Mouse (Mus musculus): ENCODE data around the gene Fbh1. TPM values are rescaled to one million over a fixed set of nuclear protein-coding genes. Genes with fewer than 3 reads are reported as not detected.

Fbh1 gene
- polyA plus RNA-seq (2014; fragmentation: Nextera tagmentation; extraction: Ambion mirVana): 113 and 124 TPM in 2 replicates

DNA sequence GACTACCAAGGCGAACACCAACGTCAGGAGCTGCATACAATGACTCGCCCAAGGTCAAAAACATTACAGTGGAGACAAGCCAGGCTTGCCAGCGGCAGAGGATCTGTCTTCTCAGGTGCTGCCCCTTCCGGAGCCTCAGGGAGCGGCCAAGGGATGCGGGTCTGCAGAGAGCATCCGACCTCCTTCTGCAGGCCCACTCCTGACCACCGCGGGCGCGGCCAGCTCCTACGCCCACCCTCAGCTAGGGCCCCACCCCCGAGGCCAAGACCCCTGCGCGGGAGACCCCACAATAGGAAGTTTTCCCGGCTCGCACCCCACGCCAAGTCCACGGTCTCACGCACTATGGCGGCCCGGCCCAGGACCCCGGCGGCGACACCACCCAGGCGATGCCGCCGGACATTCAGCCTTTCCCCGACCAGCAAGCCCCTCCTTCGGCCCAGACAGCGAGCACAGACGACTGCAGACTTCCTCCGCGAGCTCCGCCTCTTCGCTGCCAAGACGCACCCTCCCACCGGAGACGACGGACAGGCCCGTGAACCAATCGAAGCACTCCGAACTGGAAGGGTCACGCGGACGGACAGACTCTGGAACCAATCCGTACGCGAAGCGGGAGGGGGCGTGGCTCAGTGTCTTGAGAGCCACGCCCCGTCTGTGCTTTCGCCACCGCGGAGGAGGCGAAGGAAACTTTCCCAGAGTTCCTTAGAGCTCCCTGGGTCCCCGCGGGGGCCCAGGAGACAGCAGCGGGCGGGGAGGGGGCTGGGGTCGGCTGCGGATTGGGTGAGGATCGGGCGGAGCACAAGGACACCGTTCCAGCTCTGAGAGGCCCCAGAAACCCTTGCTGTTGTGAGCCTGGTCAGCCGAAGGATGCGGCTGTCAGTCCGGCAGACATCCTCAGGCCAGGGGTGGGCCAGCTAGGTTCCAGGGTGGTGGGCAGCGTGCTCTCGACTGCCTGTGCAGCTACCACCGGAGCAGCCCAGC, at the start of gene Fbh1, which contains the start of gene Ankrd16:
Gene Fbh1 (minus strand): TSS at position 492 of the 978 bp plus-strand sequence.
Gene Ankrd16 (plus strand): TSS at position 786 of the 978 bp plus-strand sequence.
- peak; percentile 96 for ATAC-seq (replicated peaks; ENCODE audit: insufficient number of reproducible peaks, low FRiP score, low TSS enrichment)
- Histone ChIP-seq H3K9ac (ENCODE audit: low read depth, low read length) (peak within 1 kb of the TSS; percentile 81), H3K4me3 (ENCODE audit: low read depth, low read length) (peak within 1 kb of the TSS; percentile 89), H3K4me2 (peak within 1 kb of the TSS; percentile 94), H3K9me3 (replicated peaks; ENCODE audit: control insufficient read depth, low read length) (no peaks in the 10 kb centered on the region), H3K36me3 (ENCODE audit: control insufficient read depth, insufficient read depth, low read length) (peaks cover 11% of the 10 kb centered on the region), H3K4me1 (ENCODE audit: control insufficient read depth, insufficient read depth, low read length) (peaks cover 14% of the 10 kb centered on the region), H3K27me3 (ENCODE audit: control insufficient read depth, insufficient read depth, low read length) (no peaks in the 10 kb centered on the region), H3K27ac (ENCODE audit: low read depth, low read length) (peak within 1 kb of the TSS; percentile 91)
- WGBS (ENCODE audit: insufficient replicate concordance): under 1% methylated on average over 73 of the region's 73 CpGs

DNA sequence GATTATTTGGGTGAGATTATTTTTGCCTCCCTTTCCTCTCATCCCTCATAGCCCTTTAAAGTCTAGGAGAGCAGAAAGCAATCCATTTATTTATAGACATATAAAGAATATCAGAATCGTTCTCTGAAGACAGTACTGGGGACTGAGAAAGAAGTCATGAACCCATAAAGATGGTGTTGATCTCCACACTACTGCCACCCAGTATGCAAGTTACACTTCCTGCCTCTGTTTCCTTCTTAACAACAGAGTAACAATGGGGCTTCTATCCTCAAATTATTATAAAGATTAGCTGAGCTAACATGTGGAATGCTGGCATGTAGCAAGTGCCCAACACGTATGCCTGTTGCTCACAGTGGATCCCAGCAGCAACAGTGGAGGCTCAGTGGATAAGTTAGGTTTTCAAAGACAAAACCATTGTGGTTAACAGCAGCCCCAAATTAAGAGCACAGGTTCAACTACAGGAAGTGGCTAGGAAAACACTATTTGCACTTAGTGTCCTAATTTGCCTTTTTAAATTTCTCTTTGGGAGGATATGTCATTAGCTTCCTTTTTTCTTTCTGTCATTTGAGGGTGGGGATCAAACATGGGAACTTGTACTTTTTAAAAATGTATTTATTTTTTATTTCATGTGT, 24.0 kb upstream of the Fbh1 start:
- no peak for ATAC-seq (replicated peaks; ENCODE audit: insufficient number of reproducible peaks, low FRiP score, low TSS enrichment)
- no peak overlapping the region for H3K27ac ChIP-seq (ENCODE audit: low read depth, low read length)
- 0 out of 2 replicates have a peak, but pooled peaks cover 7% of the 10 kb centered on the region for H3K4me1 ChIP-seq (ENCODE audit: control insufficient read depth, insufficient read depth, low read length)
- H3K36me3 ChIP-seq (ENCODE audit: control insufficient read depth, insufficient read depth, low read length): no peaks in the 10 kb centered on the region
- no peak overlapping the region for H3K4me3 ChIP-seq (ENCODE audit: low read depth, low read length)
- WGBS (ENCODE audit: insufficient replicate concordance): 95% methylated on average over 2 of the region's 2 CpGs
- no peak overlapping the region for H3K9ac ChIP-seq (ENCODE audit: low read depth, low read length)
- H3K9me3 ChIP-seq (replicated peaks; ENCODE audit: control insufficient read depth, low read length): no peaks in the 10 kb centered on the region
- H3K27me3 ChIP-seq (ENCODE audit: control insufficient read depth, insufficient read depth, low read length): no peaks in the 10 kb centered on the region
- no peak overlapping the region for H3K4me2 ChIP-seq

DNA sequence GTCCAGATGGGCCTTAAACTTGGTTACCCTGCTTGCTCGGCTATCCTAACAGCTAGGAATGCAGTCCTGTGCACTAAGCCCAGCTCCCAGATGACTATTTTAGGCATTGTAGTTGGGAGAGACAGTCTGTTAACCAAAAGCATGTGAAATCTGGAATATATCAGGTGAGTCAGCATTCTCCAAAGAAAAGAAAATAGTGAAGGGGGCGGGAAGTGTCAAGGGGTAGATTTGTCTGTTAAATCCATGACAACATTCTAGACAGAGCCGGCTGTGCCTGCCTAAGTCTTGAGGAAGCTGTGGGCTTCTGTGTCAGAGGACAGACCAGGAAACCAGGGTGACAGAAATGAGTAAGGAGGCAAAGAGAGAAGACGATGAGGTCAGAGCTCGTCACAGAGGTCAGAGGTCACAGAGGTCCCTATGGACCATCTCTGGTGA, 20.6 kb upstream of the Fbh1 start:
- Histone ChIP-seq H3K36me3 (ENCODE audit: control insufficient read depth, insufficient read depth, low read length) (no peaks in the 10 kb centered on the region), H3K9ac (ENCODE audit: low read depth, low read length) (no peak overlapping the region), H3K4me1 (ENCODE audit: control insufficient read depth, insufficient read depth, low read length) (0 out of 2 replicates have a peak, but pooled peaks cover 7% of the 10 kb centered on the region), H3K27ac (ENCODE audit: low read depth, low read length) (0 out of 2 replicates have a peak overlapping the region, but pooled peaks have one; percentile 3), H3K27me3 (ENCODE audit: control insufficient read depth, insufficient read depth, low read length) (no peaks in the 10 kb centered on the region), H3K4me3 (ENCODE audit: low read depth, low read length) (no peak overlapping the region), H3K9me3 (replicated peaks; ENCODE audit: control insufficient read depth, low read length) (no peaks in the 10 kb centered on the region), H3K4me2 (no peak overlapping the region)
- no peak; the same call in 1 of the 2 replicates for ATAC-seq (replicated peaks; ENCODE audit: insufficient number of reproducible peaks, low FRiP score, low TSS enrichment)
- 37% methylated on average over 5 of the region's 5 CpGs for WGBS (ENCODE audit: insufficient replicate concordance)

DNA sequence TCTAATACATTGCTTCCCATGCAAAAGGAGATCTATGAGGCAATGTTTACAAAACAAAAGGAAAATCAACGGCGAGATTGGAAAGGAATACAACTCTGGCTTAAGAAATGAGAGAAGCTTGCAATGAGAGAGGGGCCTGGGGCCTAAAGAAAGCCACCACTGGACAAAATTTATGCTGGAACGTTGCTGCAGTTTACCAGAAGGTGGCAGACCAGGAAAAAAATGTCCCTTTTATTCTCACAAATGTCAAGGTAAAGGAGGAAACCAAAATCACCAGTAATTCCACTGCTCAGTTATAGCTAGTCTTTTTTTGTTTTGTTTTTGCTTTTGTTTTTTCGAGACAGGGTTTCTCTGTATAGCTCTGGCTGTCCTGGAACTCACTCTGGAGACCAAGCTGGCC, 17.3 kb upstream of the Fbh1 start:
- Histone ChIP-seq H3K27ac (ENCODE audit: low read depth, low read length) (no peak overlapping the region), H3K27me3 (ENCODE audit: control insufficient read depth, insufficient read depth, low read length) (no peaks in the 10 kb centered on the region), H3K9me3 (replicated peaks; ENCODE audit: control insufficient read depth, low read length) (no peaks in the 10 kb centered on the region), H3K36me3 (ENCODE audit: control insufficient read depth, insufficient read depth, low read length) (peaks cover 18% of the 10 kb centered on the region), H3K4me2 (no peak overlapping the region), H3K4me1 (ENCODE audit: control insufficient read depth, insufficient read depth, low read length) (0 out of 2 replicates have a peak, but pooled peaks cover 7% of the 10 kb centered on the region), H3K4me3 (ENCODE audit: low read depth, low read length) (no peak overlapping the region), H3K9ac (ENCODE audit: low read depth, low read length) (no peak overlapping the region)
- 69% methylated on average over 4 of the region's 4 CpGs for WGBS (ENCODE audit: insufficient replicate concordance)
- no peak for ATAC-seq (replicated peaks; ENCODE audit: insufficient number of reproducible peaks, low FRiP score, low TSS enrichment)

DNA sequence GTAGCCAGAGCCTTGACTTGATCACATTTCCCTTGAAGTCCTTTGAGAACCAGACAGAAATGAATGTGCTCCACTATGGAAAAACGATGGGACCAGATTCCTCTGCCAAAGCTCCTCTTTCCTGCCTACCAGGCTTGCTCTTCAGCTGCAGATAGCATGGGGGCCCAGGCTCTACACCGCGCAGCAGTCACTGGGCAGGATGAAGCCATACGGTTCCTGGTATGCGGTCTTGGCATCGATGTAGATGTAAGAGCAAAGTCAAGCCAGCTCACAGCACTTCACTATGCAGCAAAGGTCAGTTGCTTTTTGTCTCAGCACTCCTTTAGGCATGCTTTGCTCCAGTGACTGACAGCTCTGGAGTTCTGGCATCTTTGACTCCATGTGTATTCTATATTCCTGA, 6.8 kb upstream of the Fbh1 start:
- Histone ChIP-seq H3K4me3 (ENCODE audit: low read depth, low read length) (no peak overlapping the region), H3K9me3 (replicated peaks; ENCODE audit: control insufficient read depth, low read length) (no peaks in the 10 kb centered on the region), H3K27ac (ENCODE audit: low read depth, low read length) (no peak overlapping the region), H3K36me3 (ENCODE audit: control insufficient read depth, insufficient read depth, low read length) (peaks cover 29% of the 10 kb centered on the region), H3K4me2 (no peak overlapping the region), H3K9ac (ENCODE audit: low read depth, low read length) (no peak overlapping the region), H3K27me3 (ENCODE audit: control insufficient read depth, insufficient read depth, low read length) (no peaks in the 10 kb centered on the region), H3K4me1 (ENCODE audit: control insufficient read depth, insufficient read depth, low read length) (0 out of 2 replicates have a peak, but pooled peaks cover 6% of the 10 kb centered on the region)
- WGBS (ENCODE audit: insufficient replicate concordance): 95% methylated on average over 6 of the region's 6 CpGs
- ATAC-seq (replicated peaks; ENCODE audit: insufficient number of reproducible peaks, low FRiP score, low TSS enrichment): no peak

DNA sequence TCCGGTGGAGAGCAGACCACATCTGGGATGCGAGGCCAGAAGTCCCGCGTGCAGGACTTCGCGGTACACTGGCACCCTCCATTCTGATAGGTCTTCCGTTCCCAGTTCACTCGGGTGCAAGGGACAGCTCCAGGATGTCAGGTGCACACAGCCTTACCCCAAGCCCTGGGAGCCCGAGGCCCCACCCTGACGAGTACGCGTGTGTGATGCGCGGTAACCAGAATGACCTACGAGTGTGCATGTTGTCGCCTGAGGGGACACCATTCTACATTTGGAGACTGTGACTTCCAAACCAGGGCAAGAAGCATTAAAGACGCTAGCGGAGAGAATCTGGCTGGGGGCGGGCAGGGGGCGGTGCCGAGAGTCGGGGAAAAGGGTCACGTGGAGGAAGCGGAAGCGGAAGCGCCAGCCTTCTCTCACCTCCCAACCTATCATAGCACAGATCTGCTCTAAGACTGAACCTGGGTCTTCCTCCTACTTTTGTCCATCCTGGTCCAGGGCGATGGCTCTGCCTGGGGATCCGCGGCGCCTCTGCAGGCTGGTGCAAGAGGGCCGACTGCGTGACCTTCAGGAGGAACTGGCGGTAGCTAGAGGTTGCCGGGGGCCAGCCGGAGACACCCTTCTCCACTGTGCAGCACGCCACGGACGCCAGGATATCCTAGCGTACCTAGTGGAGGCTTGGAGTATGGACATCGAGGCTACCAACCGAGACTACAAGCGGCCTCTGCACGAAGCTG, 873 bp upstream of the Fbh1 start:
- Histone ChIP-seq H3K36me3 (ENCODE audit: control insufficient read depth, insufficient read depth, low read length) (peaks cover 16% of the 10 kb centered on the region), H3K27me3 (ENCODE audit: control insufficient read depth, insufficient read depth, low read length) (no peaks in the 10 kb centered on the region), H3K9me3 (replicated peaks; ENCODE audit: control insufficient read depth, low read length) (no peaks in the 10 kb centered on the region), H3K27ac (ENCODE audit: low read depth, low read length) (peak overlapping the region; percentile 91), H3K4me3 (ENCODE audit: low read depth, low read length) (peak overlapping the region; percentile 89), H3K4me2 (peak overlapping the region; percentile 94), H3K4me1 (ENCODE audit: control insufficient read depth, insufficient read depth, low read length) (peaks cover 14% of the 10 kb centered on the region), H3K9ac (ENCODE audit: low read depth, low read length) (peak overlapping the region; percentile 81)
- under 1% methylated on average over 43 of the region's 43 CpGs for WGBS (ENCODE audit: insufficient replicate concordance)
- peak; percentile 88 for ATAC-seq (replicated peaks; ENCODE audit: insufficient number of reproducible peaks, low FRiP score, low TSS enrichment)

DNA sequence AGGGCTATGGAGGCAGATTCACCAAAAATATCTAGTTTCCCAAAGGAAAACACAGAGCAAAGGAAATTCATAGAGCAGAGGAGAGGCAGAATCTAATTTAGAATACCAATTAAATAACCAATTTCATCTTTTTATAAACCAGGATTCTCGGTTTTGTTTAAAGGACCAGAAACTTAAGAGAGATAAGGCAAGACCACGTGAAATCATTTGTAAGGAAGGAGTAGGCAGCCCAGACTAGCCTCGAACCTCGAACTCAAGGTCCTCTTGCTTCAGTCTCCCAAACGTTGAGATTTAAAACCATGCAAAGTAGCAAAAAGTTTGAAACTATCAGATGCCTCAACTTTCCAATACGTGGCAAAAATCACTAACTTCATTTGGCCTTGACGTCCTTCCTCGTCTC, 967 bp downstream of the Fbh1 start:
- no peak overlapping the region for H3K27ac ChIP-seq (ENCODE audit: low read depth, low read length)
- no peaks in the 10 kb centered on the region for H3K27me3 ChIP-seq (ENCODE audit: control insufficient read depth, insufficient read depth, low read length)
- peak overlapping the region; percentile 89 for H3K4me3 ChIP-seq (ENCODE audit: low read depth, low read length)
- no peak for ATAC-seq (replicated peaks; ENCODE audit: insufficient number of reproducible peaks, low FRiP score, low TSS enrichment)
- H3K4me2 ChIP-seq: peak overlapping the region; percentile 86
- H3K9me3 ChIP-seq (replicated peaks; ENCODE audit: control insufficient read depth, low read length): no peaks in the 10 kb centered on the region
- H3K4me1 ChIP-seq (ENCODE audit: control insufficient read depth, insufficient read depth, low read length): peaks cover 14% of the 10 kb centered on the region
- peaks cover 5% of the 10 kb centered on the region for H3K36me3 ChIP-seq (ENCODE audit: control insufficient read depth, insufficient read depth, low read length)
- 48% methylated on average over 8 of the region's 8 CpGs for WGBS (ENCODE audit: insufficient replicate concordance)
- H3K9ac ChIP-seq (ENCODE audit: low read depth, low read length): peak overlapping the region; percentile 81

DNA sequence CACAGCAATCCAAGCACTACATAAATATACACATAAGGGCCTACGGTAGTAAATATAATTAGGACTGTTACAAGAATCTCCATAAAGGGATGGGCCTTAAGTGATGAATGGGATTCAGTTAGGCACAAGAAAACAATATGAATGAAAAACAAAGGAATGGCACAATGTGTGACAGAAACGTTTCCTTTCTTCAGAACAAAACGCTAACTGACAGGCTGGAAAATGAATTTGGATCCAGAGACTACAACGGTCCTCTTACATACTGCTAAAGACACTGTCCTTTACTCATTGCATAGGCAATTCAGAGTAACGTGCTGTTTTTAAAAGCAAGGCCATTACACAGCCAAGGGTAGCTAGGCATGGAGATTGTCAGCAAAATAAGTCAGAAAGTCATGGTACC, 2.3 kb downstream of the Fbh1 start:
- H3K36me3 ChIP-seq (ENCODE audit: control insufficient read depth, insufficient read depth, low read length): no peaks in the 10 kb centered on the region
- H3K27me3 ChIP-seq (ENCODE audit: control insufficient read depth, insufficient read depth, low read length): no peaks in the 10 kb centered on the region
- H3K4me2 ChIP-seq: no peak overlapping the region
- no peak for ATAC-seq (replicated peaks; ENCODE audit: insufficient number of reproducible peaks, low FRiP score, low TSS enrichment)
- peaks cover 14% of the 10 kb centered on the region for H3K4me1 ChIP-seq (ENCODE audit: control insufficient read depth, insufficient read depth, low read length)
- H3K4me3 ChIP-seq (ENCODE audit: low read depth, low read length): no peak overlapping the region
- H3K9me3 ChIP-seq (replicated peaks; ENCODE audit: control insufficient read depth, low read length): no peaks in the 10 kb centered on the region
- WGBS (ENCODE audit: insufficient replicate concordance): 85% methylated on average over 5 of the region's 5 CpGs
- no peak overlapping the region for H3K27ac ChIP-seq (ENCODE audit: low read depth, low read length)
- no peak overlapping the region for H3K9ac ChIP-seq (ENCODE audit: low read depth, low read length)

All from heart, embryonic 11.5 days (tissue).